Mouse (Mus musculus): ENCODE measurements around the gene Agr3.
A peak's percentile ranks its signal among the peaks of the same experiment; 100 is the strongest.

Agr3 gene

GRCm38 (mm10) chr12:35983472-35983871 lies 58.1 kb downstream of the Agr3 start:
- peak; percentile 43 for DNase-seq (ENCODE audit: low read depth, low spot score)

GRCm38 (mm10) chr12:35984743-35985142 lies 59.3 kb downstream of the Agr3 start:
- no peak for DNase-seq (ENCODE audit: low read depth, low spot score)

DNA sequence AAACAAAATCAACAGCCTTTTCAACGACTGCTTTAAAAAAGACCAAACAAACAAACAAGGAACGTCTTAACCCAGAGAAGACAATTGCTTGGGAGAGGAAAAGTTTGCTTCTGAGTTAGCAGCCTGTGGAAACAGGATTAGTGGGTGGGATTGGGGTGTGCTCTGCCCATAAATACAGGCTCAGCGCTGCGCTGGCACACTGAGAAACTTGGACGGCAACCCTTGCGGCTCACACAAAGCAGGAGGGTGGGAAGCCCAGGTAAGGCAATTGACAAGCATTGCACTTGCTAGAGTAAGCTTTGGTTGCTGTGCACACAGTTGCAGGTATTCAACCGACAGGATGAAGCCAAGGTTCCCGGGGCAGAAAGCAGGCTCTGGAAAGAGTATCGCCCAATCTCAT lies 67.3 kb downstream of the Agr3 start, which contains the start of gene Agr2:
Gene Agr2, plus strand, starts transcription at position 197 of the 400 bp plus-strand sequence.
- DNase-seq (ENCODE audit: low read depth, low spot score) = no peak

- no peak for DNase-seq (ENCODE audit: low read depth, low spot score)
These were observed 68.2 kb downstream of the Agr3 start for GRCm38 (mm10) chr12:35993583-35993982.

DNA sequence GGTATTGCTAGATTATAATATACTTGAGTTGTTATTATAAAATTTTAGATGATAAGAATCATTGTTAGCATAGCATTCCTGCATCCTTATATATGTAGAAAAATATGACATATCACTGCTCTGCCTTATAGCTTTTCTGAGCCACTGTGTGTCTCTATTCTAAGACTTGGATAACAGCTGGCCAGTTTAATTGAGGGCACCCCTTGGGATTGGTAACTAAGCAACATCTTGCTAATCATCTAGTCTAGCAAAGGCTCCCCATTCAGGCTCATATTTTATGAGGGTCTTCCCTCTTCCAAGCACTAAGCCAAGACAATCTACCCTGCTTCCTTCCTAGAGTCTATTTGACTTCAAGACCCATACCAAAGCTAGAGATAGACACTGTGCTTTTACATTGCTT lies 68.7 kb downstream of the Agr3 start:
- DNase-seq (ENCODE audit: low read depth, low spot score) = no peak

DNA sequence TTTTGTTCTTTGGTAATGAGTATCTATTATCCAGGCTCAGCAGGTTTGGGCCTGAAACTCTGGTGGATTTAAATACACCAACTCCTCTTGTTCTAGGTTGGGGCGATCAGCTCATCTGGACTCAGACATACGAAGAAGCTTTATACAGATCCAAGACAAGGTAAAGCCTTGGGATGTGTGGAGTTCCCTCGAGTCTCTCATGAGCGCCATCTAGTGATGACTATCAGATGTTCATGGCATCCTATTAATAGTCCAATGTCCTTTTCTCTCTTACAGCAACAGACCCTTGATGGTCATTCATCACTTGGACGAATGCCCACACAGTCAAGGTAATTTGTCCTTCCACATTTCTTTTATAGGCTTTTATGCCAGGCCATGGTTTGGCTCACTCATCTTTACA lies 70.4 kb downstream of the Agr3 start:
- DNase-seq (ENCODE audit: low read depth, low spot score) = peak; percentile 70
